Mouse (Mus musculus) cerebellum, postnatal 10 days (tissue): ENCODE measurements around the gene Rapgef6.

Experiments used
- DNase-seq, 2 experiments: peaks; one replicate each; pipeline ENCODE4 v3.0.0; 2021; ENCODE audit warnings: mixed read lengths in 2 of 2

Gene Rapgef6

DNA sequence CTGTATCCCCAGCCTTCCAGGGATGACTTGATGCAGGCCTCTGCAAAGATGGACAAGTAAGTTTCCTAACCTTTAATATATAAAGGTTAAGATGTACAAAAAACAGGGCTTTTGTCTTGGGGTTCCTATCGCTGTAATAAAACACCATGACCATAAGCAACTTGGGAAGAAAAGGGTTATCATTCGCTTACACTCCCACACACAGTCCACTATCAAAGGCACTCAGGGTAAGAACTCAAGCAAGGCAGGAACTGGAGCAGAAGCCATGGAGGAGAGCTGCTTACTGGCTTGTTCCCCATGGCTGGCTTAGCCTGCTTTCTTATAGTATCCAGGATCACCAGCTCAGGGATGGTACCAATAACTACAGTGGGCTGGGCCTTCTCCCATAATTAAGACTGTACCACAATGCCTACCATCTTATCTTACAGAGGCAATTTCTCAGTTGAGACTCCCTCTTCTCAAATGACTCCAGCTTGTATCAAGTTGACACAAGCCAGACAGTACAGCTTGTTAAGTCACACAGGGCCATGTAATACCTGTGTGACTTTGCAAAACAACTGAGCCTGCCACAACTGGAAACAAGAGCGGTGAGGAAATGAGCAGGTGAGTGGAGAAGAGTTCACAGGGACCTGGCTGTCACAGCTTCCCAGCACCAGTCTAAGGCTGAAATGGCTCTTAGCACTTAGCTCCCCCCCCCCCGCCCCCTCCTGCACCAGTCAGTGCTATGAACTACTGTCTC is 216.5 kb downstream of the Rapgef6 start:
- DNase-seq, result no peak

DNA sequence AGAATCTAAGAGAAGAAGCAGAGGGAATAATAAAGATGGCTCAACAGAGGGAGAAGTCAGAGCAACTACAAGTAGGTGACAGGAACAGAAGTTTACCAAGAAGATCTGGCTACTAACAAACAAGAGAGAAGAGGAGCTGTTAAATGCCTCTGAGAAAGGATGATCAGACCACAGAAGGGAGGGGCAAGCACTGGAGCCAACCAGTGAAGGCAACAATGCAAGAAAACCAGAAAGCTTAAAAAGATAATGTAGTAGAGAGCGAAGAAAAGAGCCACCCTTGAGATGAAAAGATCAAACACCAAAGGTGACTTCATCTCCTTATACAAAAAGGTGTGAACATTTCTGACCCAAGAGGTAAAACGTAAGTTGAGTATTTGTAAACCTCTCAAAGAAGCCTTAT is 218.7 kb downstream of the Rapgef6 start:
- no peak for DNase-seq

DNA sequence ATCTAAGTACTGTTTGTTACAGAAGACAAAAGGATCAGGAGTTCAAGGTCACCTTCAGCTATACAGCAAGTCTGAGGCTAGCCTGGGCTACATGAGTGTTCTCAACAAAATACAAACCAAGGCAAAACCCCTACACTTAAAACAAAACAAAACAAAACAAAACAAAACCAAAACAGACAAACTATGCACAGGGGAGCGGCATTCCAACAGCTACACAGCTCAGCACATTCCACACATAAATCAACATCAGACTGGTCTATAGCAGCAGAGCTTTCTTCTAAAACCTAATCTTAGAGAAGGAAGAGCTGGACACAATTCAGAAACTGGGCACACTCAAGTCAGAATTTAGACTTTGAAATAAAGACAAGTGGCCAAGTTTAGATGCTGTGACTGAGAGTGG is 221.6 kb downstream of the Rapgef6 start:
- no peak for DNase-seq
